ENCODE assay signal across 14 mouse cellular contexts in genomic region chr17:42024295-42024694, GRCm38 (mm10).
"Had no signal": no experiment of that assay in that cellular context is flagged by ENCODE, and none has a peak within 500 bp of the region (broad histone marks: within the 10 kb centered on the region; RNA-seq: fewer than 3 reads in every experiment).

No protein-coding gene starts in this region.

- H3K4me2 ChIP-seq: limb, embryonic 15.5 days; neural tube, embryonic 13.5 days had no signal

- DNase-seq: kidney, adult 9 months; kidney, postnatal 36 days; layer of hippocampus, adult 9-11 months; layer of hippocampus, postnatal 36 days; lung, adult 18-20 months; retina, postnatal 1 day; right cerebral cortex, postnatal 4 days; spleen, adult 18-20 months; thymus, adult 18-20 months; thymus, postnatal 14 days had no signal

- H3K36me3 ChIP-seq: limb, embryonic 15.5 days; neural tube, embryonic 13.5 days had no signal

- H3K4me3 ChIP-seq: limb, embryonic 15.5 days; neural tube, embryonic 13.5 days had no signal

- H3K9me3 ChIP-seq: limb, embryonic 15.5 days; neural tube, embryonic 13.5 days had no signal

- H3K4me1 ChIP-seq: limb, embryonic 15.5 days; neural tube, embryonic 13.5 days had no signal

- H3K27me3 ChIP-seq: limb, embryonic 15.5 days; neural tube, embryonic 13.5 days had no signal

- H3K27ac ChIP-seq: kidney, postnatal 0 days; limb, embryonic 15.5 days; liver, embryonic 14.5 days; neural tube, embryonic 13.5 days had no signal

- H3K9ac ChIP-seq: limb, embryonic 15.5 days; liver, embryonic 14.5 days; neural tube, embryonic 13.5 days had no signal
